8 mouse cellular contexts compared by ENCODE assay signal in the genomic region with DNA sequence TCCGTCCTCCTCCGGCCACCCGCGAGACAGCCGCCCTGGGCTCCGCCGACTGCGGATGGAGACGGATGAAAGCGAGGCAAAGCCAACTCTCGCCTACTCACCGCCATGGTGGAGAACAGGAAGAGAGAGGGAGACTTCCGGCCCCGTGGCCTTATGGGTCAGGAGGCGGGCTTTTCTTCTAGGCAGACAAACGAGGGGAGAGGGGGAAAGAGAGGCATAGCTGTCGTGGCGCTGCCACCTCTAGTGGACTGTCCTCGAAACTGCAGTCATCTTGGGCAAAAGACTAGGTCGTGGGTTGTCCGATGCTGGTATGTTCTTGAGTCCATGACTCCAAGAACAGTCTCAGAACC. TPM values are rescaled to one million over a fixed set of nuclear protein-coding genes. Genes with fewer than 3 reads are reported as not detected.
DNase-seq lines count a peak whose midpoint lies in the region; ATAC-seq lines count a peak whose summit lies in the region.

A gene (minus strand): TSS at position 182 of the 350 bp plus-strand sequence.

- H3K4me1 ChIP-seq in hindbrain, embryonic 16.5 days (ENCODE audit: control insufficient read depth, insufficient read depth, low read depth, low read length): peaks cover 14% of the 10 kb centered on the region

- no peaks in the 10 kb centered on the region for H3K27me3 ChIP-seq in hindbrain, embryonic 16.5 days (replicated peaks; ENCODE audit: control insufficient read depth, insufficient read depth, low read length)

- peak within 1 kb of the TSS; percentile 79 for H3K9ac ChIP-seq in hindbrain, embryonic 16.5 days (ENCODE audit: low read depth, low read length)

- H3K27ac ChIP-seq in hindbrain, embryonic 16.5 days (ENCODE audit: low read depth, low read length): peak within 1 kb of the TSS; percentile 74
- H3K27ac ChIP-seq in macrophage: peak within 1 kb of the TSS; percentile 65

- peaks cover 38% of the 10 kb centered on the region for H3K79me2 ChIP-seq in macrophage (ENCODE audit: inconsistent target)

- H3K4me3 ChIP-seq in hindbrain, embryonic 16.5 days (ENCODE audit: low read length): peak within 1 kb of the TSS; percentile 58
- H3K4me3 ChIP-seq in macrophage (ENCODE audit: inconsistent target): peak within 1 kb of the TSS; percentile 93

- no peaks in the 10 kb centered on the region for H3K9me3 ChIP-seq in hindbrain, embryonic 16.5 days (ENCODE audit: control insufficient read depth, low read length)

- peak; percentile 94 for DNase-seq in T-cell, adult 2 months (ENCODE audit: low spot score)
- peak; percentile 92 to 93 for DNase-seq in cerebellum, postnatal 36 days
- peak; percentile 93 for DNase-seq in gastrocnemius, adult 18-20 months (ENCODE audit: low spot score)
- DNase-seq in left cerebral cortex, adult 18-20 months (ENCODE audit: low spot score in 2 of 2): peak; percentile 92 to 95
- DNase-seq in right cerebral cortex, adult 18-20 months: peak; percentile 95
- DNase-seq in urinary bladder, postnatal 10 days (ENCODE audit: low spot score): peak; percentile 61

- peak; percentile 98 for ATAC-seq in hindbrain, embryonic 16.5 days

- peaks cover 30% of the 10 kb centered on the region for H3K36me3 ChIP-seq in hindbrain, embryonic 16.5 days (ENCODE audit: control insufficient read depth, insufficient read depth, low read length)
- H3K36me3 ChIP-seq in macrophage (ENCODE audit: inconsistent target): peaks cover 32% of the 10 kb centered on the region

- WGBS in hindbrain, embryonic 16.5 days: under 1% methylated on average over 18 of the region's 21 CpGs
- WGBS in macrophage (ENCODE audit: missing documents): under 1% methylated on average over 21 of the region's 21 CpGs

- peak within 1 kb of the TSS; percentile 93 for H3K4me2 ChIP-seq in hindbrain, embryonic 16.5 days (ENCODE audit: low read length)

RNA-seq across cellular contexts. Expression of the gene that starts here (rescaled TPM):
- total RNA-seq in gastrocnemius, adult 18-20 months (2021): 100 to 1,000 TPM; 249 to 252 TPM
- polyA plus RNA-seq in hindbrain, embryonic 16.5 days (2015; fragmentation: Nextera tagmentation; extraction: Ambion mirVana): 233 and 244 TPM in 2 replicates
- total RNA-seq in left cerebral cortex, adult 18-20 months (2021): 100 to 1,000 TPM; 277 to 280 TPM
- 100 to 1,000 TPM in 16 of 26 experiments, 10 to 100 TPM in 10; 65.0 to 198 (median 103) TPM for total RNA-seq in macrophage (2018; cell fraction: chromatin; rRNA removed)
- 100 to 1,000 TPM; 420 to 954 (median 567) TPM for total RNA-seq in macrophage (2018; cell fraction: cytosol; rRNA removed)
- 100 to 1,000 TPM in 25 of 26 experiments, 10 to 100 TPM in 1; 92.9 to 207 (median 136) TPM for total RNA-seq in macrophage (2018; cell fraction: nucleus; rRNA removed)
- polyA plus RNA-seq in macrophage (2018): 697 to 1,008 TPM (median 879 TPM) in 3 replicates

Comparison
In these comparisons a context has a peak if more than half of its experiments do, and no peak if none do; other contexts are left out.
1. Peak in every context shown above with its lines: DNase-seq, ATAC-seq, H3K4me3 ChIP-seq and H3K27ac ChIP-seq.